Mouse (Mus musculus): ENCODE measurements around the gene Pkn3. TPM values are rescaled to one million over a fixed set of nuclear protein-coding genes. Genes with fewer than 3 reads are reported as not detected.

Pkn3 gene
- 4.3 TPM for polyA plus RNA-seq (2012; fragmentation: generic; extraction: Trizol)

DNA sequence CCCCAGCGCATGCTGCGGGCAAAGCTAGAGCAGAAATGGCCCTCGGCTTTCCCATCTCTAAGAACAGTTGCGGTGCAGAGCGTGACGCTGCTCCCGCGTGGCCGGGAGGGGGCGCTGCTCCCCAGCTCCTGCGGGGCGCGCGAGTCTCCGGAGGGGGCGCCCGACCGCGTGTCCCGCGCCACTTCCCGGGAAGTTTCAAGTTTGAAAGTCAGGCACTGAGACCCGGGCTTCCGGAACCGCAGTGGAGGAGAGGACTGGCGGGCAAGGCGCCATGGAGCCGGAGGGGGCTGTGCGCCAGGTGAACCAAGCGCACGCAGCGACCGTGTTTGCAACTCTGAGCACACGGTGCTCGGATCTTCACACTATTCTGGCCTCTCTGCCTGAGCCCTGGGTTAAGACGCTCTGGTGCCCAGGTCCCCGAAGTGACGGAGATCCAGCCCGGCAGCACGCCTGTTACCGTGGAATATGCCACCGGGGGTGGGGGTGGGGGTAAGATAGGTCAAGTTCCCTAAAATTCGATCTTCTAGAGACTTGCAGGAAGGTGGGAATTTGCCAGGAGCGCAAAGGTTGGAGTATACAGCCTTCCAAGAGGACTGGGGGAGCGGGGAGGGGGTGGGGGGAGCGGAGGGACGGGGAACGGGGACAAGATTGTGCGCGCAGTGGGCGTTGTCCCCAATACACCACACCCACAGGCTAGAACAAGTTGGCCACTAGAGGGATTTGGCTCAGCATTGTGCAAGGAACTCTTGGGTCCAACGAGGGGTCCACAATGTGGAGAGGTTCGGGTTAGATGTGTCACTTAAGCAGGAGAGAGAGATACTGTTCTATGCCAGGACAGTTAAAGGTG is at the start of gene Pkn3:
Pkn3 (plus strand) TSS at position 183 of the 847 bp plus-strand sequence.
- TF ChIP-seq MAX (IDR thresholded peaks at IDR 0.05; ENCODE audit: low read depth) (no peak), E2F4 (IDR thresholded peaks at IDR 0.05; ENCODE audit: insufficient read depth) (peak; percentile 89), REST (IDR thresholded peaks at IDR 0.05; ENCODE audit: insufficient read depth, insufficient read length) (no peak), CEBPB (IDR thresholded peaks at IDR 0.05; ENCODE audit: insufficient read depth, poor library complexity, severe bottlenecking) (0 out of 2 replicates have a peak, but pooled peaks have one; percentile 33), MYOD1 (IDR thresholded peaks at IDR 0.05; ENCODE audit: control insufficient read depth in 1 of 3, insufficient read length in 2 of 3, low read depth in 2 of 3) (peak in 1 of 3 experiments; percentile 20), POLR2AphosphoS2 (IDR thresholded peaks at IDR 0.05; ENCODE audit: insufficient read length, low read depth) (peak; percentile 59), POLR2A (IDR thresholded peaks at IDR 0.05; ENCODE audit: insufficient read length, low read depth) (peak; percentile 61), TCF12 (IDR thresholded peaks at IDR 0.05; ENCODE audit: insufficient read depth, poor library complexity, severe bottlenecking) (no peak), MYOG (IDR thresholded peaks at IDR 0.05; ENCODE audit: control insufficient read depth in 1 of 3, insufficient read depth in 1 of 3, insufficient read length in 2 of 3, low read depth in 2 of 3) (peak in 2 of 3 experiments; percentile 26 to 50)
- Histone ChIP-seq H3ac (ENCODE audit: control insufficient read depth, insufficient read length) (no peak within 1 kb of the TSS), H3K27me3 (ENCODE audit: control insufficient read depth, insufficient read depth, insufficient read length) (no peaks in the 10 kb centered on the region), H3K4me2 (ENCODE audit: low read depth) (peak within 1 kb of the TSS; percentile 84), H3K4me3 (peak within 1 kb of the TSS; percentile 25), H3K36me3 (ENCODE audit: control insufficient read depth, insufficient read depth) (peaks cover 10% of the 10 kb centered on the region), H3K79me2 (ENCODE audit: control insufficient read depth, insufficient read depth) (no peaks in the 10 kb centered on the region)

- H3K27me3 ChIP-seq (ENCODE audit: control insufficient read depth, insufficient read depth, insufficient read length) = no peaks in the 10 kb centered on the region
- H3K4me3 ChIP-seq = no peak overlapping the region
- no peaks in the 10 kb centered on the region for H3K79me2 ChIP-seq (ENCODE audit: control insufficient read depth, insufficient read depth)
- H3ac ChIP-seq (ENCODE audit: control insufficient read depth, insufficient read length) = no peak overlapping the region
- H3K4me2 ChIP-seq (ENCODE audit: low read depth) = no peak overlapping the region
- TF ChIP-seq POLR2A (IDR thresholded peaks at IDR 0.05; ENCODE audit: insufficient read length, low read depth) (no peak), REST (IDR thresholded peaks at IDR 0.05; ENCODE audit: insufficient read depth, insufficient read length) (no peak), MAX (IDR thresholded peaks at IDR 0.05; ENCODE audit: low read depth) (no peak), SRF (IDR thresholded peaks at IDR 0.05; ENCODE audit: control insufficient read depth, insufficient read length, low read depth) (no peak), USF1 (IDR thresholded peaks at IDR 0.05; ENCODE audit: low read depth) (no peak), E2F4 (IDR thresholded peaks at IDR 0.05; ENCODE audit: insufficient read depth) (no peak), MYOG (IDR thresholded peaks at IDR 0.05; ENCODE audit: control insufficient read depth in 1 of 3, insufficient read depth in 1 of 3, insufficient read length in 2 of 3, low read depth in 2 of 3) (no peak), TCF12 (IDR thresholded peaks at IDR 0.05; ENCODE audit: insufficient read depth, poor library complexity, severe bottlenecking) (no peak), MYOD1 (IDR thresholded peaks at IDR 0.05; ENCODE audit: control insufficient read depth in 1 of 3, insufficient read length in 2 of 3, low read depth in 2 of 3) (no peak), POLR2AphosphoS2 (IDR thresholded peaks at IDR 0.05; ENCODE audit: insufficient read length, low read depth) (no peak), TCF3 (IDR thresholded peaks at IDR 0.05; ENCODE audit: insufficient read length, low read depth) (no peak), CEBPB (IDR thresholded peaks at IDR 0.05; ENCODE audit: insufficient read depth, poor library complexity, severe bottlenecking) (no peak)
- H3K36me3 ChIP-seq (ENCODE audit: control insufficient read depth, insufficient read depth) = peaks cover 36% of the 10 kb centered on the region
Observed at GRCm38 (mm10) chr2:30032244-30032846, 45.1 kb upstream of the Pkn3 start.

- Histone ChIP-seq H3K36me3 (ENCODE audit: control insufficient read depth, insufficient read depth) (peaks cover 30% of the 10 kb centered on the region), H3K79me2 (ENCODE audit: control insufficient read depth, insufficient read depth) (no peaks in the 10 kb centered on the region), H3K4me3 (no peak overlapping the region), H3K27me3 (ENCODE audit: control insufficient read depth, insufficient read depth, insufficient read length) (no peaks in the 10 kb centered on the region), H3ac (ENCODE audit: control insufficient read depth, insufficient read length) (no peak overlapping the region), H3K4me2 (ENCODE audit: low read depth) (no peak overlapping the region)
- no peak for TF ChIP-seq TCF3 (IDR thresholded peaks at IDR 0.05; ENCODE audit: insufficient read length, low read depth)
- TF ChIP-seq MYOD1 (IDR thresholded peaks at IDR 0.05; ENCODE audit: control insufficient read depth in 1 of 3, insufficient read length in 2 of 3, low read depth in 2 of 3) = peak in 2 of 3 experiments; percentile 80 to 88
- no peak for TF ChIP-seq CEBPB (IDR thresholded peaks at IDR 0.05; ENCODE audit: insufficient read depth, poor library complexity, severe bottlenecking)
- peak in 2 of 3 experiments; percentile 82 to 91 for TF ChIP-seq MYOG (IDR thresholded peaks at IDR 0.05; ENCODE audit: control insufficient read depth in 1 of 3, insufficient read depth in 1 of 3, insufficient read length in 2 of 3, low read depth in 2 of 3)
- TF ChIP-seq POLR2AphosphoS2 (IDR thresholded peaks at IDR 0.05; ENCODE audit: insufficient read length, low read depth) = peak; percentile 49
Observed at GRCm38 (mm10) chr2:30032957-30033356, 44.5 kb upstream of the Pkn3 start.

- TF ChIP-seq USF1 (IDR thresholded peaks at IDR 0.05; ENCODE audit: low read depth) (no peak), MYOG (IDR thresholded peaks at IDR 0.05; ENCODE audit: control insufficient read depth in 1 of 3, insufficient read depth in 1 of 3, insufficient read length in 2 of 3, low read depth in 2 of 3) (no peak), TCF12 (IDR thresholded peaks at IDR 0.05; ENCODE audit: insufficient read depth, poor library complexity, severe bottlenecking) (no peak), POLR2A (IDR thresholded peaks at IDR 0.05; ENCODE audit: insufficient read length, low read depth) (no peak), CEBPB (IDR thresholded peaks at IDR 0.05; ENCODE audit: insufficient read depth, poor library complexity, severe bottlenecking) (no peak), POLR2AphosphoS2 (IDR thresholded peaks at IDR 0.05; ENCODE audit: insufficient read length, low read depth) (no peak), MAX (IDR thresholded peaks at IDR 0.05; ENCODE audit: low read depth) (no peak), MYOD1 (IDR thresholded peaks at IDR 0.05; ENCODE audit: control insufficient read depth in 1 of 3, insufficient read length in 2 of 3, low read depth in 2 of 3) (no peak), E2F4 (IDR thresholded peaks at IDR 0.05; ENCODE audit: insufficient read depth) (no peak), TCF3 (IDR thresholded peaks at IDR 0.05; ENCODE audit: insufficient read length, low read depth) (no peak), SRF (IDR thresholded peaks at IDR 0.05; ENCODE audit: control insufficient read depth, insufficient read length, low read depth) (no peak), REST (IDR thresholded peaks at IDR 0.05; ENCODE audit: insufficient read depth, insufficient read length) (no peak)
- no peak overlapping the region for H3ac ChIP-seq (ENCODE audit: control insufficient read depth, insufficient read length)
Observed at GRCm38 (mm10) chr2:30037762-30038161, 39.7 kb upstream of the Pkn3 start.

More at GRCm38 (mm10) chr2:30037762-30038161, 39.7 kb upstream of the Pkn3 start:
- Histone ChIP-seq H3K4me3 (no peak overlapping the region), H3K27me3 (ENCODE audit: control insufficient read depth, insufficient read depth, insufficient read length) (no peaks in the 10 kb centered on the region), H3K4me2 (ENCODE audit: low read depth) (no peak overlapping the region), H3K36me3 (ENCODE audit: control insufficient read depth, insufficient read depth) (no peaks in the 10 kb centered on the region), H3K79me2 (ENCODE audit: control insufficient read depth, insufficient read depth) (no peaks in the 10 kb centered on the region)
